Mouse (Mus musculus) lung, postnatal 0 days (tissue): Measurements from ENCODE around the gene Tfr2. TPM values are rescaled to one million over a fixed set of nuclear protein-coding genes. Genes with fewer than 3 reads are reported as not detected.
"Not testable (repeated sequence)": the region's sequence is repeated elsewhere in the genome, so short reads cannot be mapped to it uniquely, and the experiment has no call there.

Source experiments
- ATAC-seq: fragments of 200-750 bp; cut with Nextera tagmentation; 2 replicates; pipeline ENCODE4 v1.8.0; 2017; ENCODE audit warnings: moderate library complexity
- DNase-seq: peaks from one replicate; pipeline ENCODE4 v3.0.0-alpha.2; 2016; ENCODE audit warnings: low spot score
- H3K27ac ChIP-seq: fragments of 300-500 bp; sonication (generic); 2 replicates; pipeline ENCODE4 v1.5.1; 2014; ENCODE audit warnings: antibody characterized with exemption, mild to moderate bottlenecking, low read length, mixed read lengths
- H3K27me3 ChIP-seq: fragments of 300-500 bp; sonication (generic); replicated peaks from 2 replicates; pipeline ENCODE4 v1.6.1; 2014; ENCODE audit warnings: low read length, mixed read lengths; ENCODE audit not compliant: insufficient read depth
- H3K36me3 ChIP-seq: fragments of 300-500 bp; sonication (generic); 2 replicates; pipeline ENCODE4 v1.6.1; 2014; ENCODE audit warnings: low read length, mixed read lengths; ENCODE audit not compliant: insufficient read depth
- H3K4me1 ChIP-seq: fragments of 300-500 bp; sonication (generic); 2 replicates; pipeline ENCODE4 v1.6.1; 2014; ENCODE audit warnings: antibody characterized with exemption, low read depth, low read length, mixed read lengths; ENCODE audit not compliant: insufficient read depth
- H3K4me2 ChIP-seq: fragments of 300-500 bp; sonication (generic); replicated peaks from 2 replicates; pipeline ENCODE4 v1.6.1; 2014; ENCODE audit warnings: low read depth, mild to moderate bottlenecking, low read length, moderate library complexity, mixed read lengths
- H3K4me3 ChIP-seq: fragments of 300-500 bp; sonication (generic); 2 replicates; pipeline ENCODE4 v1.5.1; 2014; ENCODE audit warnings: low read depth, low read length
- H3K9ac ChIP-seq: fragments of 300-500 bp; sonication (generic); replicated peaks from 2 replicates; pipeline ENCODE4 v1.6.1; 2014; ENCODE audit warnings: low read depth, mild to moderate bottlenecking
- H3K9me3 ChIP-seq: fragments of 300-500 bp; sonication (generic); 2 replicates; pipeline ENCODE4 v1.6.1; 2016; ENCODE audit warnings: low read length, mixed read lengths
- CTCF ChIP-seq: IDR thresholded peaks from 2 replicates; pipeline ENCODE4 v1.5.1; 2016; ENCODE audit warnings: antibody characterized with exemption, mild to moderate bottlenecking
- EP300 ChIP-seq: IDR thresholded peaks from 2 replicates; pipeline ENCODE4 v1.6.1; 2016; ENCODE audit warnings: antibody characterized with exemption, mild to moderate bottlenecking, control low read depth
- WGBS: fragments of 180-500 bp; shearing (Covaris S2); extraction: QIAGEN DNeasy Blood & Tissue Kit; methylation state at CpG from one replicate; pipeline ENCODE4 v1.1.7; 2014; 5-methylcytosine and 5-hydroxymethylcytosine counted together
- polyA plus RNA-seq: library from polyadenylated mRNA; unstranded; fragments of >200 nt; fragmentation: Nextera tagmentation; extraction: Ambion mirVana; gene quantifications from 2 replicates; pipeline ENCODE4 v1.2.1, GENCODE M21; 2015

Tfr2 gene
- polyA plus RNA-seq, 1 experiment from 2014 or later = 0.33 TPM

GRCm38 (mm10) chr5:137613550-137613949 lies 43.9 kb downstream of the Tfr2 start, which contains the start of gene Pcolce:
Gene Pcolce, minus strand, starts transcription at chr5:137613784.
- Histone ChIP-seq H3K27ac (0 out of 2 replicates have a peak within 1 kb of the TSS, but pooled peaks have one; percentile 43), H3K9me3 (no peaks in the 10 kb centered on the region), H3K4me2 (no peak within 1 kb of the TSS), H3K27me3 (no peaks in the 10 kb centered on the region), H3K9ac (no peak within 1 kb of the TSS), H3K36me3 (no peaks in the 10 kb centered on the region), H3K4me1 (peaks cover 24% of the 10 kb centered on the region; the same call in 1 of the 2 replicates), H3K4me3 (no peak within 1 kb of the TSS)
- 45% methylated on average over 11 of the region's 11 CpGs for WGBS
- DNase-seq (peak; percentile 66), ATAC-seq (peak; percentile 50)
- TF ChIP-seq CTCF (no peak), EP300 (no peak)

GRCm38 (mm10) chr5:137614921-137615320 lies 45.3 kb downstream of the Tfr2 start:
- DNase-seq, H3K27ac ChIP-seq, H3K4me2 ChIP-seq, ATAC-seq, H3K36me3 ChIP-seq, H3K9me3 ChIP-seq, H3K4me3 ChIP-seq, H3K27me3 ChIP-seq, H3K9ac ChIP-seq: not testable (repeated sequence)
- WGBS = 73% methylated on average over 2 of the region's 2 CpGs
- peak; percentile 10 for TF ChIP-seq CTCF
- H3K4me1 ChIP-seq = peaks cover 18% of the 10 kb centered on the region; the same call in 1 of the 2 replicates

- Histone ChIP-seq H3K4me2 (no peak overlapping the region), H3K9ac (no peak overlapping the region), H3K9me3 (no peaks in the 10 kb centered on the region), H3K27me3 (no peaks in the 10 kb centered on the region), H3K4me1 (peaks cover 14% of the 10 kb centered on the region; the same call in 1 of the 2 replicates), H3K27ac (no peak overlapping the region), H3K4me3 (no peak overlapping the region), H3K36me3 (no peaks in the 10 kb centered on the region)
- ATAC-seq = no peak
- peak; percentile 27 for DNase-seq
- TF ChIP-seq CTCF (no peak), EP300 (no peak)
- WGBS = 73% methylated on average over 7 of the region's 7 CpGs
Observed at GRCm38 (mm10) chr5:137615347-137615746, 45.7 kb downstream of the Tfr2 start.

- TF ChIP-seq EP300 (no peak), CTCF (no peak)
- Histone ChIP-seq H3K4me3 (no peak overlapping the region), H3K9me3 (no peaks in the 10 kb centered on the region), H3K27me3 (no peaks in the 10 kb centered on the region), H3K9ac (no peak overlapping the region), H3K4me1 (peaks cover 4% of the 10 kb centered on the region; the same call in 1 of the 2 replicates), H3K36me3 (no peaks in the 10 kb centered on the region), H3K27ac (no peak overlapping the region), H3K4me2 (no peak overlapping the region)
- WGBS = 66% methylated on average over 11 of the region's 11 CpGs
- no peak for ATAC-seq
- no peak for DNase-seq
Observed at GRCm38 (mm10) chr5:137623937-137624530, 54.4 kb downstream of the Tfr2 start.

GRCm38 (mm10) chr5:137627991-137628390 lies 58.4 kb downstream of the Tfr2 start:
- Histone ChIP-seq H3K36me3 (no peaks in the 10 kb centered on the region), H3K27ac (peak overlapping the region; percentile 87), H3K27me3 (no peaks in the 10 kb centered on the region), H3K9ac (peak overlapping the region; percentile 48), H3K4me1 (peaks cover 28% of the 10 kb centered on the region), H3K9me3 (no peaks in the 10 kb centered on the region), H3K4me2 (peak overlapping the region; percentile 60), H3K4me3 (peak overlapping the region; percentile 52)
- TF ChIP-seq CTCF = peak; percentile 30; the same call in 1 of the 2 replicates
- no peak for TF ChIP-seq EP300
- ATAC-seq = no peak
- WGBS = 0% methylated on average over 9 of the region's 9 CpGs
- peak; percentile 64 for DNase-seq

GRCm38 (mm10) chr5:137628498-137629305 lies 59.1 kb downstream of the Tfr2 start, which contains the start of the genes Fbxo24, Lrch4 and Gm20605:
Gene Fbxo24, minus strand, starts transcription at chr5:137629002.
Gene Lrch4, plus strand, starts transcription at chr5:137629121.
Gene Gm20605, plus strand, starts transcription at chr5:137629175.
- Histone ChIP-seq H3K27ac (peak within 1 kb of the TSS; percentile 98), H3K4me3 (peak within 1 kb of the TSS; percentile 89), H3K4me1 (peaks cover 35% of the 10 kb centered on the region), H3K27me3 (no peaks in the 10 kb centered on the region), H3K4me2 (peak within 1 kb of the TSS; percentile 70), H3K9ac (peak within 1 kb of the TSS; percentile 73), H3K9me3 (no peaks in the 10 kb centered on the region), H3K36me3 (no peaks in the 10 kb centered on the region; the same call in 1 of the 2 replicates)
- WGBS = under 1% methylated on average over 45 of the region's 46 CpGs
- DNase-seq (peak; percentile 100), ATAC-seq (peak; percentile 92)
- peak; percentile 75 for TF ChIP-seq EP300
- TF ChIP-seq CTCF = peak; percentile 36
